Mouse (Mus musculus): ENCODE data around the gene Ntrk2. TPM values are rescaled to one million over a fixed set of nuclear protein-coding genes. Genes with fewer than 3 reads are reported as not detected.

Ntrk2 gene
- total RNA-seq, 2 experiments from 2014 or later = 19.7 to 25.1 TPM

Other genes with a start within 250 kb of the Ntrk2 start
- not detected for gene Slc28a3, start 195.7 kb upstream of the Ntrk2 start, total RNA-seq (2021)